Mouse (Mus musculus): ENCODE data around the gene Art4. TPM values are rescaled to one million over a fixed set of nuclear protein-coding genes. Genes with fewer than 3 reads are reported as not detected.

Art4 gene
- polyA plus RNA-seq, 1 experiment from 2014 or later: 22.5 TPM

Small RNA genes lying within 50 kb of the gene (microRNA-seq; reads per million reads assigned to microRNA genes)
- not detected for gene Gm44364

Other genes starting within 250 kb of the Art4 start
- gene Plbd1, start 195.8 kb downstream of the Art4 start, polyA plus RNA-seq (2016; fragmentation: Nextera tagmentation; extraction: Ambion mirVana): 6.0 and 6.1 TPM in 2 replicates
- 0.06 TPM in 1 of 2 replicates, not detected in the other for gene Gucy2c, start 76.0 kb downstream of the Art4 start, polyA plus RNA-seq (2016; fragmentation: Nextera tagmentation; extraction: Ambion mirVana)
- 0.41 and 0.45 TPM in 2 replicates for gene Hist4h4, start 53.3 kb downstream of the Art4 start, polyA plus RNA-seq (2016; fragmentation: Nextera tagmentation; extraction: Ambion mirVana)
- 85.2 and 86.2 TPM in 2 replicates for gene H2afj, start 49.5 kb downstream of the Art4 start, polyA plus RNA-seq (2016; fragmentation: Nextera tagmentation; extraction: Ambion mirVana)
- 1.5 and 2.0 TPM in 2 replicates for gene BC049715, start 30.1 kb downstream of the Art4 start, polyA plus RNA-seq (2016; fragmentation: Nextera tagmentation; extraction: Ambion mirVana)
- gene Wbp11, start 29.5 kb downstream of the Art4 start, polyA plus RNA-seq (2016; fragmentation: Nextera tagmentation; extraction: Ambion mirVana): 90.5 and 91.8 TPM in 2 replicates
- not detected in 2 replicates for gene Smco3, start 22.3 kb downstream of the Art4 start, polyA plus RNA-seq (2016; fragmentation: Nextera tagmentation; extraction: Ambion mirVana)
- 139 TPM in 2 replicates for gene Mgp, start 18.1 kb upstream of the Art4 start, polyA plus RNA-seq (2016; fragmentation: Nextera tagmentation; extraction: Ambion mirVana)
- gene Erp27, start 64.4 kb upstream of the Art4 start, polyA plus RNA-seq (2016; fragmentation: Nextera tagmentation; extraction: Ambion mirVana): 0.98 and 1.0 TPM in 2 replicates
- 0.22 TPM in 1 of 2 replicates, not detected in the other for gene Pde6h, start 66.1 kb upstream of the Art4 start, polyA plus RNA-seq (2016; fragmentation: Nextera tagmentation; extraction: Ambion mirVana)
- gene Arhgdib, start 84.2 kb upstream of the Art4 start, polyA plus RNA-seq (2016; fragmentation: Nextera tagmentation; extraction: Ambion mirVana): 93.8 and 99.8 TPM in 2 replicates

Data from heart, embryonic 12.5 days (tissue).